Mouse (Mus musculus): ENCODE measurements around the gene Stk10. TPM values are rescaled to one million over a fixed set of nuclear protein-coding genes. Genes with fewer than 3 reads are reported as not detected.

Stk10 gene
- polyA plus RNA-seq, 1 experiment, result 32.9 TPM

- Histone ChIP-seq H3K27ac (ENCODE audit: insufficient read depth, low read depth, low read length) (no peak overlapping the region), H3K4me3 (ENCODE audit: insufficient read depth, low read length) (no peak overlapping the region), H3K4me1 (ENCODE audit: control insufficient read depth, insufficient read depth, low read length) (peaks cover 50% of the 10 kb centered on the region)
- TF ChIP-seq CTCF (IDR thresholded peaks at IDR 0.05; ENCODE audit: low read depth, low read length), result no peak
- TF ChIP-seq POLR2A (IDR thresholded peaks at IDR 0.05; ENCODE audit: borderline replicate concordance, low read depth, low read length), result no peak
Observed at GRCm38 (mm10) chr11:32538435-32538834, 5.3 kb downstream of the Stk10 start.

DNA sequence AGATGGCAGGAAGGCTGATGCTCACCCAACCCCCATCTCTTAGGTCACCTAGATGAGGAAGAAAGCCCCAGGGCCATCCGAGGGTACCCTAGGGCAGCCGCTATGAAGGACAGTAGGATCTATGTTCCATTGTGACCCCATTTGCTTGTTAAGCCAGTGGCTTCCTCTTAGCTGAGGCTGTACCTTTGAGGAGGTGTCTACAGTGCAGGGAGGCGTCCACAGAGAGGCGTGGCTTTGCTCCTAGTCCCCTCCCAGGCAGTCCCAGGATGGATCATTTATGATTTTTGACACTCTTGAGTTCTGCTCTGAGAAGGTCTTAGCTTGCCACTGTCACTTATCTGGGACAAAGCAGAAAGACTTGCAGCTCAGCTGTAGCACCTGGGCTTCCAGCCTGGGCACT lies 5.7 kb downstream of the Stk10 start:
- Histone ChIP-seq H3K27ac (ENCODE audit: insufficient read depth, low read depth, low read length) (no peak overlapping the region), H3K4me3 (ENCODE audit: insufficient read depth, low read length) (no peak overlapping the region), H3K4me1 (ENCODE audit: control insufficient read depth, insufficient read depth, low read length) (peaks cover 54% of the 10 kb centered on the region)
- no peak for TF ChIP-seq CTCF (IDR thresholded peaks at IDR 0.05; ENCODE audit: low read depth, low read length)
- no peak for TF ChIP-seq POLR2A (IDR thresholded peaks at IDR 0.05; ENCODE audit: borderline replicate concordance, low read depth, low read length)

GRCm38 (mm10) chr11:32539717-32540116 lies 6.6 kb downstream of the Stk10 start:
- Histone ChIP-seq H3K4me1 (ENCODE audit: control insufficient read depth, insufficient read depth, low read length) (peaks cover 54% of the 10 kb centered on the region), H3K27ac (ENCODE audit: insufficient read depth, low read depth, low read length) (no peak overlapping the region), H3K4me3 (ENCODE audit: insufficient read depth, low read length) (no peak overlapping the region)
- TF ChIP-seq POLR2A (IDR thresholded peaks at IDR 0.05; ENCODE audit: borderline replicate concordance, low read depth, low read length), result no peak

- no peak for TF ChIP-seq POLR2A (IDR thresholded peaks at IDR 0.05; ENCODE audit: borderline replicate concordance, low read depth, low read length)
- TF ChIP-seq CTCF (IDR thresholded peaks at IDR 0.05; ENCODE audit: low read depth, low read length), result no peak
- H3K4me3 ChIP-seq (ENCODE audit: insufficient read depth, low read length), result no peak overlapping the region
- peaks cover 54% of the 10 kb centered on the region for H3K4me1 ChIP-seq (ENCODE audit: control insufficient read depth, insufficient read depth, low read length)
- H3K27ac ChIP-seq (ENCODE audit: insufficient read depth, low read depth, low read length), result no peak overlapping the region
Observed at GRCm38 (mm10) chr11:32540463-32540862, 7.4 kb downstream of the Stk10 start.

- TF ChIP-seq POLR2A (IDR thresholded peaks at IDR 0.05; ENCODE audit: borderline replicate concordance, low read depth, low read length) (no peak), CTCF (IDR thresholded peaks at IDR 0.05; ENCODE audit: low read depth, low read length) (no peak)
- no peak overlapping the region for H3K4me3 ChIP-seq (ENCODE audit: insufficient read depth, low read length)
- H3K4me1 ChIP-seq (ENCODE audit: control insufficient read depth, insufficient read depth, low read length), result peaks cover 52% of the 10 kb centered on the region
- peak overlapping the region; percentile 89 for H3K27ac ChIP-seq (ENCODE audit: insufficient read depth, low read depth, low read length)
Observed at GRCm38 (mm10) chr11:32542181-32542580, 9.1 kb downstream of the Stk10 start.

GRCm38 (mm10) chr11:32542687-32543411 lies 9.7 kb downstream of the Stk10 start:
- Histone ChIP-seq H3K4me3 (ENCODE audit: insufficient read depth, low read length) (no peak overlapping the region; the same call in 1 of the 2 replicates), H3K4me1 (ENCODE audit: control insufficient read depth, insufficient read depth, low read length) (peaks cover 52% of the 10 kb centered on the region), H3K27ac (ENCODE audit: insufficient read depth, low read depth, low read length) (peak overlapping the region; percentile 89)
- TF ChIP-seq POLR2A (IDR thresholded peaks at IDR 0.05; ENCODE audit: borderline replicate concordance, low read depth, low read length) (no peak), CTCF (IDR thresholded peaks at IDR 0.05; ENCODE audit: low read depth, low read length) (no peak)

DNA sequence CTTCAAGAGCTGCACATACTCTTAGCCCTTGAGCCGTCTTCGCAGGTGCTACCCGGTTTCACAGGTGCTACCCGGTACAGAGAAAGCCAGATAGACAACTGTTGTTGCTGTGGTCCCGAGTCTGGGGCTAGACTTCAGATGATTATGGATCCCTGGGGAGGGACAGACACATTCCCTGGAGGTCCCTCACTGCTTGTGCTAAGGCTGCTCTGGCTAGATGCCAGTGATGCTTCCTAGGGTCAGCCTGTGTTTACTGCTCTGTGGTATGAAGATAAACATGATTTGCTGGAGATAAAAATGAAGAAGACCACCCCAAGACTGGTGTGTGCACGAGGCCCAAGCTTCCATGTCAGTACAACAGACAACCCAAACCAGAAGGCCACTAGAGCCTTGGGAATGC lies 10.9 kb downstream of the Stk10 start:
- H3K27ac ChIP-seq (ENCODE audit: insufficient read depth, low read depth, low read length), result 0 out of 2 replicates have a peak overlapping the region, but pooled peaks have one; percentile 4
- TF ChIP-seq POLR2A (IDR thresholded peaks at IDR 0.05; ENCODE audit: borderline replicate concordance, low read depth, low read length), result no peak
- TF ChIP-seq CTCF (IDR thresholded peaks at IDR 0.05; ENCODE audit: low read depth, low read length), result no peak
- peaks cover 40% of the 10 kb centered on the region for H3K4me1 ChIP-seq (ENCODE audit: control insufficient read depth, insufficient read depth, low read length)
- H3K4me3 ChIP-seq (ENCODE audit: insufficient read depth, low read length), result no peak overlapping the region

DNA sequence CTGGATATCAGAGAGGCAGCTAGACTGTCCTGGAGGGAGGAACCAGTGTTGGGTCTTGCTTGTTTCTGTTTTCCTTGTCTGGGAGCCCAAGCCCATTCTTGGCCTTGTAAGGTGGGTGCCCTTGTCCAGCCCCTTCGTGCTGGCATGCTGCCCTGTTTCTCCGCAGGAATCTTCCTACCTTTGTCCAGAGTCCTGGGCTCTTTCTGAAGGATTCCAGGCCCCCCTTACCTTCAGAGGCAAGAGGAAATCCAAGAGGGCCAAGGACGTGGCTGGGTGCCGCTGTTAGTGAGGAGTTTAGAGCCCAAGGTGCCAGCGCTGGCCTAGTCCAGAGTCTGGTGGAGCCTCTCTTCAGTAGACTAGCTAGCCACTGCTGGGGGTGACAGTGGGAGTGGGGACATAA lies 11.4 kb downstream of the Stk10 start:
- H3K27ac ChIP-seq (ENCODE audit: insufficient read depth, low read depth, low read length), result no peak overlapping the region
- peaks cover 37% of the 10 kb centered on the region for H3K4me1 ChIP-seq (ENCODE audit: control insufficient read depth, insufficient read depth, low read length)
- no peak overlapping the region for H3K4me3 ChIP-seq (ENCODE audit: insufficient read depth, low read length)

GRCm38 (mm10) chr11:32545605-32546004 lies 12.5 kb downstream of the Stk10 start:
- H3K4me3 ChIP-seq (ENCODE audit: insufficient read depth, low read length), result no peak overlapping the region
- H3K27ac ChIP-seq (ENCODE audit: insufficient read depth, low read depth, low read length), result no peak overlapping the region
- H3K4me1 ChIP-seq (ENCODE audit: control insufficient read depth, insufficient read depth, low read length), result peaks cover 37% of the 10 kb centered on the region
- TF ChIP-seq POLR2A (IDR thresholded peaks at IDR 0.05; ENCODE audit: borderline replicate concordance, low read depth, low read length), result no peak
- no peak for TF ChIP-seq CTCF (IDR thresholded peaks at IDR 0.05; ENCODE audit: low read depth, low read length)

More for the DNA sequence above, 11.4 kb downstream of the Stk10 start:
- TF ChIP-seq POLR2A (IDR thresholded peaks at IDR 0.05; ENCODE audit: borderline replicate concordance, low read depth, low read length) (no peak), CTCF (IDR thresholded peaks at IDR 0.05; ENCODE audit: low read depth, low read length) (no peak)

DNA sequence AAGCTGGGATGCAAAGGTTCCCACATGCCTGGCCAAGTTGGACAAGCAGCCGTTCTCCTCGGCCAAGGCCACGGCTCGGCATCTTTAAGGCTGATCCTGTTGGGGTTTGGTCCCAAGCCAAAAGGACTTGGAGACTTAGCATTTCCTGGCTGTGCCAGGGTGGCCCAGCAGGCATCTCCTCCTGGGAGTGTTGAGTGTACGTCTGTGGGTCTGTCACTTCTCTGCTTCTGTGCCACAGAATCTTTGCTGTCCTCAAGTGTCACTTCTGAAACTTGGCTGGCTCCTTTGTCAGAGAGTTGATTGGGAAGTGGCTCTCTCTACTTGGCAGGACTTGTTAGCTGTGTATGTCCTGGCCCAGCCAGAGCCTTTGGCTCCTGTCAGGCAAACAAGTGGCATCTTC lies 13.4 kb downstream of the Stk10 start:
- Histone ChIP-seq H3K27ac (ENCODE audit: insufficient read depth, low read depth, low read length) (no peak overlapping the region), H3K4me1 (ENCODE audit: control insufficient read depth, insufficient read depth, low read length) (peaks cover 31% of the 10 kb centered on the region), H3K4me3 (ENCODE audit: insufficient read depth, low read length) (no peak overlapping the region)
- TF ChIP-seq POLR2A (IDR thresholded peaks at IDR 0.05; ENCODE audit: borderline replicate concordance, low read depth, low read length) (no peak), CTCF (IDR thresholded peaks at IDR 0.05; ENCODE audit: low read depth, low read length) (no peak)
